Mouse (Mus musculus) gastrocnemius, adult 2 months (tissue): ENCODE data around the gene Acvr1b. TPM values are rescaled to one million over a fixed set of nuclear protein-coding genes. Genes with fewer than 3 reads are reported as not detected.

ENCODE experiments used
- DNase-seq: peaks from one replicate; pipeline ENCODE4 v3.0.0; 2022
- H3K27ac ChIP-seq: fragments of 200-600 bp; 2 replicates; pipeline ENCODE4 v1.8.1; 2022; ENCODE audit warnings: mild to moderate bottlenecking
- H3K4me3 ChIP-seq: fragments of 200-600 bp; 2 replicates; pipeline ENCODE4 v1.8.1; 2022; ENCODE audit warnings: mild to moderate bottlenecking, moderate library complexity
- CTCF ChIP-seq: fragments of 200-600 bp; IDR thresholded peaks from 2 replicates; pipeline ENCODE4 v1.8.1; 2022; ENCODE audit warnings: antibody characterized with exemption, mild to moderate bottlenecking, moderate library complexity
- intact Hi-C: fragments of 180-260 bp; cut with DNase I; formaldehyde crosslinking; loops from one replicate; pipeline ENCODE4 v1.15.1; 2025
- total RNA-seq, 2 experiments: library from RNA; stranded (reverse); gene quantifications; 2 replicates each; pipeline ENCODE4 v1.2.3; 2021

Gene Acvr1b
- total RNA-seq, 2 experiments from 2014 or later, result 26.9 to 30.8 TPM

- H3K4me3 ChIP-seq, result no peak overlapping the region
- DNase-seq, result no peak
- intact Hi-C loops, result no loop called here
- no peak for TF ChIP-seq CTCF
- peak overlapping the region; percentile 61 for H3K27ac ChIP-seq
These were observed 58.7 kb downstream of the Acvr1b start for GRCm38 (mm10) chr15:101232607-101233006.

GRCm38 (mm10) chr15:101233183-101233582 is 59.3 kb downstream of the Acvr1b start:
- no peak for TF ChIP-seq CTCF
- intact Hi-C loops, result no loop called here
- H3K27ac ChIP-seq, result peak overlapping the region; percentile 61

GRCm38 (mm10) chr15:101233641-101234275 is 59.9 kb downstream of the Acvr1b start:
- Histone ChIP-seq H3K27ac (peak overlapping the region; percentile 61), H3K4me3 (no peak overlapping the region)
- intact Hi-C loops, result no loop called here
- no peak for TF ChIP-seq CTCF
- DNase-seq, result no peak

More at GRCm38 (mm10) chr15:101233183-101233582, 59.3 kb downstream of the Acvr1b start:
- no peak overlapping the region for H3K4me3 ChIP-seq
- DNase-seq, result no peak

GRCm38 (mm10) chr15:101234611-101235341 is 60.9 kb downstream of the Acvr1b start:
- TF ChIP-seq CTCF, result no peak
- Histone ChIP-seq H3K27ac (peak overlapping the region; percentile 3; the same call in 1 of the 2 replicates), H3K4me3 (no peak overlapping the region)
- intact Hi-C loops, result no loop called here
- DNase-seq, result no peak

GRCm38 (mm10) chr15:101235342-101235698 is 61.5 kb downstream of the Acvr1b start:
- TF ChIP-seq CTCF, result no peak
- intact Hi-C loops, result no loop called here
- Histone ChIP-seq H3K4me3 (no peak overlapping the region), H3K27ac (no peak overlapping the region)
- no peak for DNase-seq

- intact Hi-C loops, result no loop called here
- no peak for TF ChIP-seq CTCF
- no peak overlapping the region for H3K27ac ChIP-seq
These were observed 62.0 kb downstream of the Acvr1b start for GRCm38 (mm10) chr15:101235728-101236327.

GRCm38 (mm10) chr15:101236878-101237277 is 63.0 kb downstream of the Acvr1b start:
- H3K4me3 ChIP-seq, result no peak overlapping the region
- TF ChIP-seq CTCF, result peak; percentile 90
- H3K27ac ChIP-seq, result 0 out of 2 replicates have a peak overlapping the region, but pooled peaks have one; percentile 35
- peak; percentile 83 for DNase-seq
- intact Hi-C loops, result loop anchor here (1.0 kb wide), 1 partner anchor 16 kb away; no protein-coding TSS in a partner anchor

More at GRCm38 (mm10) chr15:101235728-101236327, 62.0 kb downstream of the Acvr1b start:
- no peak overlapping the region for H3K4me3 ChIP-seq
- DNase-seq, result no peak

- H3K27ac ChIP-seq, result peak overlapping the region; percentile 97
- peak; percentile 82 for DNase-seq
- intact Hi-C loops, result loop anchor here (2.0 kb wide), 1 partner anchor 76 kb away; no protein-coding TSS in a partner anchor
- peak overlapping the region; percentile 59 for H3K4me3 ChIP-seq
- TF ChIP-seq CTCF, result peak; percentile 73
These were observed 65.1 kb downstream of the Acvr1b start for GRCm38 (mm10) chr15:101238885-101239511.

GRCm38 (mm10) chr15:101239821-101240220 is 66.0 kb downstream of the Acvr1b start:
- intact Hi-C loops, result loop anchor here (1.0 to 2.0 kb wide), 3 partner anchors 27 to 75 kb away; no protein-coding TSS in a partner anchor
- TF ChIP-seq CTCF, result no peak
- DNase-seq, result no peak

GRCm38 (mm10) chr15:101240799-101241204 is 66.9 kb downstream of the Acvr1b start:
- intact Hi-C loops, result loop anchor here (1.0 to 2.0 kb wide), 2 partner anchors 26 to 42 kb away; no protein-coding TSS in a partner anchor
- DNase-seq, result peak; percentile 92
- Histone ChIP-seq H3K4me3 (peak overlapping the region; percentile 65), H3K27ac (peak overlapping the region; percentile 97)
- no peak; the same call in 1 of the 2 replicates for TF ChIP-seq CTCF

More at GRCm38 (mm10) chr15:101239821-101240220, 66.0 kb downstream of the Acvr1b start:
- H3K4me3 ChIP-seq, result no peak overlapping the region
- H3K27ac ChIP-seq, result peak overlapping the region; percentile 97

GRCm38 (mm10) chr15:101241236-101241635 is 67.4 kb downstream of the Acvr1b start:
- peak; percentile 70 for DNase-seq
- Histone ChIP-seq H3K27ac (peak overlapping the region; percentile 97), H3K4me3 (peak overlapping the region; percentile 65)
- TF ChIP-seq CTCF, result no peak
- intact Hi-C loops, result loop anchor here (2.0 kb wide), 1 partner anchor 26 kb away; no protein-coding TSS in a partner anchor

- Histone ChIP-seq H3K27ac (peak overlapping the region; percentile 97), H3K4me3 (peak overlapping the region; percentile 65)
- intact Hi-C loops, result loop anchor here (1.0 to 2.0 kb wide), 3 partner anchors 19 to 61 kb away; no protein-coding TSS in a partner anchor
- no peak for TF ChIP-seq CTCF
- peak; percentile 83 for DNase-seq
These were observed 68.0 kb downstream of the Acvr1b start for GRCm38 (mm10) chr15:101241853-101242252.
